Mouse (Mus musculus) hindbrain, embryonic 15.5 days (tissue): ENCODE measurements around the gene Apopt1. TPM values are rescaled to one million over a fixed set of nuclear protein-coding genes. Genes with fewer than 3 reads are reported as not detected.

Experiments used
- ATAC-seq: fragments of 200-750 bp; cut with Nextera tagmentation; 2 replicates; pipeline ENCODE4 v1.8.0; 2017; ENCODE audit warnings: low read depth, moderate number of reproducible peaks, moderate TSS enrichment; ENCODE audit not compliant: low FRiP score
- H3K27ac ChIP-seq: fragments of 300-500 bp; sonication (generic); replicated peaks from 2 replicates; pipeline ENCODE4 v1.5.1; 2015; ENCODE audit warnings: mild to moderate bottlenecking, inconsistent platforms
- H3K27me3 ChIP-seq: fragments of 300-500 bp; sonication (generic); 2 replicates; pipeline ENCODE4 v1.6.1; 2015; ENCODE audit warnings: control low read depth, inconsistent platforms
- H3K36me3 ChIP-seq: fragments of 300-500 bp; sonication (generic); 2 replicates; pipeline ENCODE4 v1.6.1; 2015; ENCODE audit warnings: control low read depth, inconsistent platforms
- H3K4me1 ChIP-seq: fragments of 300-500 bp; sonication (generic); replicated peaks from 2 replicates; pipeline ENCODE4 v1.6.1; 2015; ENCODE audit warnings: control low read depth, inconsistent platforms
- H3K4me2 ChIP-seq: fragments of 300-500 bp; sonication (generic); 2 replicates; pipeline ENCODE4 v1.6.1; 2015; ENCODE audit warnings: moderate library complexity, mild to moderate bottlenecking, inconsistent platforms
- H3K4me3 ChIP-seq: fragments of 300-500 bp; sonication (generic); 2 replicates; pipeline ENCODE4 v1.5.1; 2015; ENCODE audit warnings: mild to moderate bottlenecking, inconsistent platforms
- H3K9ac ChIP-seq: fragments of 300-500 bp; sonication (generic); 2 replicates; pipeline ENCODE4 v1.6.1; 2015; ENCODE audit warnings: inconsistent platforms
- H3K9me3 ChIP-seq: fragments of 300-500 bp; sonication (generic); 2 replicates; pipeline ENCODE4 v1.6.1; 2016; ENCODE audit warnings: control low read depth, inconsistent platforms
- WGBS: fragments of 180-500 bp; shearing (Covaris S2); methylation state at CpG from one replicate; pipeline ENCODE4 v1.1.7; 2015; 5-methylcytosine and 5-hydroxymethylcytosine counted together
- polyA plus RNA-seq: library from polyadenylated mRNA; unstranded; fragments of >200 nt; fragmentation: Nextera tagmentation; extraction: Ambion mirVana; gene quantifications from 2 replicates; pipeline ENCODE4 v1.2.1, GENCODE M21; 2015

Gene Apopt1
- polyA plus RNA-seq, 1 experiment from 2014 or later: 52.9 TPM

DNA sequence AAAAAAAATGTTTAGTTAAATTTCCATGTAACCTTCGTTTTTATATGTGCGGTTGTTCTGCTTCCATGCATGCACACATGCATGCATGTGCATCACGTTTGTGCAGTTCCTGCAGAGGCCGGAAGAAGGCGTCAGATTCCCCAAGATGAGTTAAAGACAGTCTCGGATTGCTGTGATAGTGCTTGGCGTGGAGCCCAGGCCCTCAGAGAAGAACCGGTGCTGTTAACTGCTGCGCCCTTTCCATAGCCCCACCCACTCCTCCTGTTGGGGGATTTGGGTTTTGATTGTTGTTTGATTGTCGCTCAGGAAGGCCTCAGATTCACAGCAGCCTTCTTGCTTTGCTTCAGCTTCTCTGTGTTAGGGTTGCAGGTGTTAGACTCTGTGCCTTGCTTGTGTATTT lies 56.2 kb downstream of the Apopt1 start:
- peak overlapping the region; percentile 67 for H3K27ac ChIP-seq
- no peaks in the 10 kb centered on the region for H3K9me3 ChIP-seq
- no peak overlapping the region for H3K4me2 ChIP-seq
- H3K4me3 ChIP-seq: no peak overlapping the region
- H3K27me3 ChIP-seq: no peaks in the 10 kb centered on the region
- WGBS: 34% methylated on average over 10 of the region's 10 CpGs
- no peak for ATAC-seq
- no peak overlapping the region for H3K9ac ChIP-seq
- peaks cover 21% of the 10 kb centered on the region for H3K36me3 ChIP-seq
- peaks cover 30% of the 10 kb centered on the region for H3K4me1 ChIP-seq

DNA sequence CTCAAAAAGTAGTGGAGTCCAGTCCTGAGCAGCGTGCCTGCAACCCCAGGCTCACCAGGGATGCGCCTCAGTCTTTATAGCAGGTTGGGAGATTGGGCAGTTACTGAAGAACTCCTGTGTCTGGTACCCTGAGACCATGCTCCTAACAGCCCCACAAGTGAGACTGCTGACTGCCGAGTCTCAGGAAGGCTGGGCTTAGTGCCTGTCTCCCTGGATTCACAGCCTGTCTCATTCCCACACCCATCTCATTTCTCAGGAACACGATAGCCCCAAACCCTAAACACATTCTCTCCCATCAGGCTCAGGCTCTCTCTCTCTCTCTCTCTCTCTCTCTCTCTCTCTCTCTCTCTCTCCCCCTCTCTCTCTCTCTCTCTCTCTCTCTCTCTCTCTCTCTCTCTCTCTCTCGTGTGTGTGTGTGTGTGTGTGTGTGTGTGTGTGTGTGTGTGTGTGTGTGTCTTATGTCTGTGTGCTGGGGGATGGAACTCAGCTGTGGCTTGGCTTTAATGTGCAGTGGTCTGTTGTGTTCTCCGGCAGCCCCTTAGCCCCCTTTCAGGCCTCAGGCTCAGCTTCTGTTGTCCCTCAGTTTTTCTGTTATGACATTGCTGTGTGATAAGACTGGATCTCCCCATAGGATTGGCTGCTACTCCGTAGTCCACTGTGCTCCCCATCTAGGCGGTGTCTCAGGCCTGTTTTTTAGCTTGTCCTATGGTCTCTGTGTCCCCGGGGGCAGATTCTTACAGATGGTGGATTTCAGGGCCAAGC lies 56.9 kb downstream of the Apopt1 start:
- no peaks in the 10 kb centered on the region for H3K27me3 ChIP-seq
- no peak overlapping the region for H3K4me2 ChIP-seq
- H3K4me1 ChIP-seq: peaks cover 30% of the 10 kb centered on the region
- WGBS: 57% methylated on average over 8 of the region's 9 CpGs
- no peak for ATAC-seq
- H3K9me3 ChIP-seq: no peaks in the 10 kb centered on the region
- peaks cover 28% of the 10 kb centered on the region for H3K36me3 ChIP-seq
- H3K4me3 ChIP-seq: no peak overlapping the region
- H3K27ac ChIP-seq: peak overlapping the region; percentile 67
- no peak overlapping the region for H3K9ac ChIP-seq

DNA sequence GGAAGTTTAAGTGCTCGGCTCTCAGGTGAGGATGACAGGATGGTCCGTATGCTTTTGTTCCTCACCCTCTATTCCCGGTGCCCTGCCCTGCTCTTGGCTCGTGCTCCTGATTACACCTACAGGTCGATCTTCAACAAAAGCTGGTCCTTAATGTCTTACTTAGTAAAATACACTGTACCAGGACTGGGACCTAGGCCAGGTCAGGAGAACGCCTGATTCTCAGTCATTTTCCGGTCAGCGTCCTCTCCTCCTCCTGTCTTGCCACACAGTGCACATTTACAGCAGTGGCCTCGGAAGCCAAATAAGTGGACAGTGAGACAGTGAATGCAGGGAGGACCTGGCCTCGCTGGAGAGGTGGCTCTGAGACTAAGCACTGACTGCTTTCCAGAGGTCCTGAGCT lies 57.6 kb downstream of the Apopt1 start:
- no peaks in the 10 kb centered on the region for H3K9me3 ChIP-seq
- no peak overlapping the region for H3K4me3 ChIP-seq
- ATAC-seq: no peak
- H3K4me2 ChIP-seq: no peak overlapping the region
- H3K27ac ChIP-seq: 0 out of 2 replicates have a peak overlapping the region, but pooled peaks have one; percentile 11
- peaks cover 31% of the 10 kb centered on the region for H3K36me3 ChIP-seq
- peaks cover 27% of the 10 kb centered on the region for H3K4me1 ChIP-seq
- 87% methylated on average over 10 of the region's 10 CpGs for WGBS
- no peak overlapping the region for H3K9ac ChIP-seq
- H3K27me3 ChIP-seq: no peaks in the 10 kb centered on the region

DNA sequence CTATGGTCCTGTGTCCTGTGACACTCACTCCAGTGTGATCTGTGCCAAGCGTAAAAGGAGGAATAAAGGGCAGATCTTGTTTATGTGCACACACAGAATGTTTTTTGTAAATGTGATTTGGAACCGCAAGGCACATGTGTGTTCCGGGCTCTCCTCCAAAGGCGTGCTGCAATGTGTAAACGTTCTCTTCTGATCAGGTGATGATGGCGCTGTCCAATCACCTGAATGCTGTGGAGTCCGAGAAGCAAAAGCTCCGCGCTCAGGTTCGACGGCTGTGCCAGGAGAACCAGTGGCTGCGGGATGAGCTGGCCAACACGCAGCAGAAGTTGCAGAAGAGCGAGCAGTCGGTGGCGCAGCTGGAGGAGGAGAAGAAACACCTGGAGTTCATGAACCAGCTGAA lies 61.1 kb downstream of the Apopt1 start:
- peaks cover 7% of the 10 kb centered on the region for H3K4me1 ChIP-seq
- no peak overlapping the region for H3K4me3 ChIP-seq
- WGBS: 92% methylated on average over 16 of the region's 16 CpGs
- H3K4me2 ChIP-seq: no peak overlapping the region
- H3K9me3 ChIP-seq: no peaks in the 10 kb centered on the region
- peaks cover 63% of the 10 kb centered on the region for H3K36me3 ChIP-seq
- no peak overlapping the region for H3K27ac ChIP-seq
- ATAC-seq: no peak
- no peaks in the 10 kb centered on the region for H3K27me3 ChIP-seq
- no peak overlapping the region for H3K9ac ChIP-seq

DNA sequence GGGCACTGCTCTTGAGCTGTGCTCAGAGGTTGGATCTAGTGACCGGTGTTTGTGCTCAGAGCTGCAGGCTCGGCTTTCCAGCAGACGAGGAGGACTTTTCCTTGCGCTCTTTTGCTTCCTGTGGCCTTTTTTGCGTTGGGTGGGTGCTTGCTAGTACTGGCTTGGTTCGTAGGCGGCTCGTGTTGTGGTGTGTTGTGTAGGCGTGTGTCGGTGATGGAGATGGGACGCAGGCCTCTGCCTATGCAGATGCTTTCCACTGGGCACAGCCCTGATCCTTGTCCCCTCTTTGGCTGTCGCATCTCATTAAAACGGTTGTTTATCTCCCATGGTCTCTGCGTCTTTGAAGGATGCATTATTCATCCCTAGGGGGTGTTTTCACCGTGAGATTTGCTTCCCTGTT lies 61.8 kb downstream of the Apopt1 start:
- Histone ChIP-seq H3K27me3 (no peaks in the 10 kb centered on the region), H3K9ac (no peak overlapping the region), H3K27ac (no peak overlapping the region), H3K36me3 (peaks cover 70% of the 10 kb centered on the region), H3K4me2 (no peak overlapping the region), H3K4me1 (peaks cover under 1% of the 10 kb centered on the region), H3K9me3 (no peaks in the 10 kb centered on the region), H3K4me3 (no peak overlapping the region)
- WGBS: 65% methylated on average over 15 of the region's 15 CpGs
- peak; percentile 36; the same call in 1 of the 2 replicates for ATAC-seq

DNA sequence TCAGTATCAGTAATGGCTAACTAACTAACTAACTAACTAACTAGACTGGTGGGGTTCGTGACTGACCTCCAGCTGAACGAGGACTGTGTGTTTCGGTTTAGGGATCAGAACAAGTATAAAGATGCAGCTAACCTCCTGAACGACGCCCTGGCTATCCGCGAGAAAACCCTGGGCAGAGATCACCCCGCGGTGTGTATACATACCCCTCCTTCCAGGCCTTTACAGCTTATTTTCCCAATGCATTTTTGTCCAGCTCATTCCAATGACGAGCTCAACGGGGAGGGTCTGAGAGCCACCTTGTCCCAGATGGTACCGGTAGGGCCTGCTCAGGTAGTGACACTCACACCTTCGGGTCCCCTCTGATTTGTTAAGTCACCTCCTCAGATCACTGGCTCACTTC lies 64.9 kb downstream of the Apopt1 start:
- WGBS: 92% methylated on average over 13 of the region's 13 CpGs
- H3K36me3 ChIP-seq: peaks cover 89% of the 10 kb centered on the region
- no peaks in the 10 kb centered on the region for H3K9me3 ChIP-seq
- no peaks in the 10 kb centered on the region for H3K4me1 ChIP-seq
- no peak overlapping the region for H3K4me2 ChIP-seq
- ATAC-seq: no peak
- no peak overlapping the region for H3K4me3 ChIP-seq
- H3K27me3 ChIP-seq: no peaks in the 10 kb centered on the region
- no peak overlapping the region for H3K27ac ChIP-seq
- no peak overlapping the region for H3K9ac ChIP-seq

DNA sequence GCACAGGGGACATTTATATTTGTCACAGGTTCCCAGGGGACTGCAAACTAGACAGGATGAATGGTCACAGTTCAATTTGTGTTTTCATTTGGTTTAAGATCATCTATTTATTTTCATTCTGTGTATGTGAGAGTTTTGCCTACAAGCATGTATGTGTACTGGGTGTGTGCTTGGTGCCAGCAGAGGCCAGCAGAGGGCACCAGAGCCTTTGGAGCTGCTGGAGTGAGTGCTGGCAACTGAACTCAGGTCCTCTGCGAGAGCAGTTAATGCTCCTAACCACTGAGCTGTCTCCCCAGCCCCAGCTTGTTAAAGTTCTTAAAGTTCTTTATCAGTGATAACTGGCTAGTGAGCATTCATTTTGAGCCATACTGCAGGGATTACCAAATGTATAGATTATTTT lies 66.5 kb downstream of the Apopt1 start:
- Histone ChIP-seq H3K4me2 (no peak overlapping the region), H3K9me3 (no peaks in the 10 kb centered on the region), H3K36me3 (peaks cover 88% of the 10 kb centered on the region), H3K27me3 (no peaks in the 10 kb centered on the region), H3K4me1 (no peaks in the 10 kb centered on the region), H3K4me3 (no peak overlapping the region), H3K27ac (no peak overlapping the region), H3K9ac (no peak overlapping the region)
- WGBS: 100% methylated on average over 1 of the region's 1 CpGs
- ATAC-seq: no peak

DNA sequence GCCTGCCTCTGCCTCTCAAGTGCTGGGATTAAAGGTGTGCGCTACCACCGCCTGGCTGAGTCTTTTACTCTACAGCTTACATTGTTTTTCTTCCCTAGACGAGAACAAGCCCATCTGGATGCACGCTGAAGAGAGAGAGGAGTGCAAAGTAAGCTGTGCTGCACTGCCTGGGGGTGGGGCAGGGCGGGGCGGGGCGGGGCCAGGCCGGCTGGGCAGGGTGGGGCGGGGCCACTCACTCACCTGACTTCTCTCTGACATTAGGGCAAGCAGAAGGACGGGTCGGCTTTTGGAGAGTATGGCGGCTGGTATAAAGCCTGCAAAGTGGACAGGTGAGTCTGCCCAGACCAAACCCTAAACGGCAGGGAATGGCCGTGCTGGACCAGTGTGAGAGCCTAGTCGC lies 72.1 kb downstream of the Apopt1 start:
- Histone ChIP-seq H3K9ac (no peak overlapping the region), H3K4me1 (no peaks in the 10 kb centered on the region), H3K27ac (no peak overlapping the region), H3K4me2 (no peak overlapping the region), H3K36me3 (peaks cover 91% of the 10 kb centered on the region), H3K9me3 (no peaks in the 10 kb centered on the region), H3K4me3 (no peak overlapping the region), H3K27me3 (no peaks in the 10 kb centered on the region)
- no peak for ATAC-seq
- WGBS: 81% methylated on average over 15 of the region's 15 CpGs

DNA sequence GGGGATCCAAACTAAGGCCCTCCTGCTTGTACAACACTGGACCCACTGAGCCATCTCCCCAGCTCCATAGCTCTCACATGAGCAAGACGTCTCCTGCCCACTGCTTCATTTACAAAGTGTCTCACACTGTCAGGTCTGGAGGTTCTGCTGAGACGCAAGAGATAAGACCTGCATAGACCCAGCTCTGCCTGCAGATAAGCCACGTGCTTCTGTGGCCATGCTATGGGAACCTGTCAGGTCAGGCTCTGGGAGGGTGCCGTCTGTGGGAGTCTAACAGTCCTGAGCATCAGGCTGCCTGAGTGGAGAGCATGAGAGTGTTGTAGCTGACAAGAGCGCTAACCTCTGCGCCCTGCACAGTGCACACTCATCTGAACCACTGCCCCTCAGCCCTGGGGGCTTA lies 74.0 kb downstream of the Apopt1 start:
- Histone ChIP-seq H3K36me3 (peaks cover 83% of the 10 kb centered on the region), H3K4me1 (no peaks in the 10 kb centered on the region), H3K9ac (no peak overlapping the region), H3K9me3 (no peaks in the 10 kb centered on the region), H3K27ac (no peak overlapping the region), H3K27me3 (no peaks in the 10 kb centered on the region), H3K4me2 (no peak overlapping the region), H3K4me3 (no peak overlapping the region)
- ATAC-seq: no peak
- WGBS: 97% methylated on average over 6 of the region's 6 CpGs

DNA sequence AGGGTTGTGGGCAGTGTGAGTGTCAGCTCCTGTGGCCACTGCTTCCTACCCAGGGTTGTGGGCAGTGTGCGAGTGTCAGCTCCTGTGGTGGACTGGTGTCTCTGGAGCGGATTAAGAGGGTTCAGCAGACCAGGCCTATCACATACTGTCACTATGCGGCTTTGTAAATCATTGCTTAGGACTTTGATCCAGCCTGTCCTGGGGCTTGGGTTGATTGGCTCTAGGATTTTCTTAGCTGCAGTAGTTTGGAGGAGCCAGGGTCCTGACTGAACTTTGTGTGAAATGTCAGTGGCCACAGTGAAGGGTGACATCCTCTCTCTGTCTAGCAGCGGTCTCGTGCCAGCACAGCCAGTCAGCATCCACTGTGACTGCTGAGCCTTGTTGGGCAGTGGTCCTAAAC lies 77.0 kb downstream of the Apopt1 start:
- H3K4me3 ChIP-seq: no peak overlapping the region
- H3K27me3 ChIP-seq: no peaks in the 10 kb centered on the region
- H3K9me3 ChIP-seq: no peaks in the 10 kb centered on the region
- no peak for ATAC-seq
- no peak overlapping the region for H3K27ac ChIP-seq
- no peak overlapping the region for H3K4me2 ChIP-seq
- peaks cover 67% of the 10 kb centered on the region for H3K36me3 ChIP-seq
- no peak overlapping the region for H3K9ac ChIP-seq
- H3K4me1 ChIP-seq: no peaks in the 10 kb centered on the region
- 94% methylated on average over 5 of the region's 5 CpGs for WGBS

DNA sequence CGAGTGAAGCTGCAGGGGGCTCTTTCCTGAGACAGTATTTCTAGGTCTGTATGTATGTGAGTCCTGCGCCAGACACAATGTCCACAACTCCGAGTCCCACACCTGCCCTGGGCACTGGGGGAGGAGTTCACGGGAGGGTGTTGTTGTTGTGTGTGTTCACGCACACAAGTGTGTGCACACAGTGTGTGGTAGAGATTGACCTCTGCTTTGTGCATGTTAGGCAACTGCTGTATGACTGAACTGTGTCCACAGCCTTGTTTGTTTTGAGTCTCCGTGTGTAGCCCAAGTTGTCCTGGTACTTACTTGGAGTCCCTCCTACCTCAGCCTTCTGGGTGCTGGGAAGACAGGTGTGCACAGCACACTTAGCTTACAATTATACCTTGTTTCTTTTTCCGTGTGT lies 77.6 kb downstream of the Apopt1 start:
- WGBS: 93% methylated on average over 7 of the region's 7 CpGs
- H3K9me3 ChIP-seq: no peaks in the 10 kb centered on the region
- no peaks in the 10 kb centered on the region for H3K4me1 ChIP-seq
- no peak overlapping the region for H3K4me3 ChIP-seq
- no peak overlapping the region for H3K27ac ChIP-seq
- no peaks in the 10 kb centered on the region for H3K27me3 ChIP-seq
- no peak overlapping the region for H3K9ac ChIP-seq
- H3K36me3 ChIP-seq: peaks cover 67% of the 10 kb centered on the region
- H3K4me2 ChIP-seq: no peak overlapping the region
- ATAC-seq: no peak

DNA sequence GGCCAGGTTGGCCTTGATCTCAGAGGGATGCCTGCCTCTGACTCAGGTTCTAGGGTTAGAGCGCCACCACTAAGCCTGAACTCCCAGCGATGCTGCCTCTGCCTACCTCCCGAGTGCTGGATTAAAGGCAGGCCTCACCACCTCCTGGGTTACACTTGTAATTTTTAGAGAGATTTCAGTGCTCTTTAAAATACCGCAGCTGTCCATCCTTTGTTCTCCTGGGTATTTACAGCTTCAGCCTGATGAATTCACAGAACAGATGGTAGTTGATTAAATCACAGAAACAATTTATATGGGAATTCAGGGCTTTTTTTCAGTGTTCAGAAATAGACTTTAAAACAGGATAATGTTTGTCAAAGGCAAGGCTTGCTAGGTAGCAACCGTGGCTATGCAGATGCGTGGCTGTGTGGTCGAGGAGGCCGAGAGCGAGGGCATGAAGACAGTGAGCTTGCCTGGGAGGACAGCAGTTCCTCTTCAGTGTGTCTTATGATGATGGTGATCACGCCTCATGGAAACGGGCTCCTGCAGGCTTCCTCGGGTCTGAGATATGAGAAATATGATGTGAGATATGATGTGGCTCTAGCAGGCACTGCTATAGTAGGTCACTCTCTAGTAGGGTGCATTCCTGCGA lies 78.5 kb downstream of the Apopt1 start:
- Histone ChIP-seq H3K4me3 (no peak overlapping the region), H3K9me3 (no peaks in the 10 kb centered on the region), H3K4me1 (no peaks in the 10 kb centered on the region), H3K4me2 (no peak overlapping the region), H3K9ac (no peak overlapping the region), H3K36me3 (peaks cover 66% of the 10 kb centered on the region), H3K27ac (no peak overlapping the region; the same call in 1 of the 2 replicates), H3K27me3 (no peaks in the 10 kb centered on the region)
- WGBS: 81% methylated on average over 13 of the region's 13 CpGs
- no peak for ATAC-seq
